Mouse (Mus musculus) forebrain, embryonic 13.5 days (tissue): ENCODE data around the gene Ccdc152. TPM values are rescaled to one million over a fixed set of nuclear protein-coding genes. Genes with fewer than 3 reads are reported as not detected.

ENCODE experiments used
- ATAC-seq: fragments of 200-750 bp; cut with Nextera tagmentation; 2 replicates; pipeline ENCODE4 v1.8.0; 2017
- H3K27ac ChIP-seq: fragments of 300-500 bp; sonication (generic); 2 replicates; pipeline ENCODE4 v1.5.1; 2015; ENCODE audit warnings: inconsistent platforms, mild to moderate bottlenecking, moderate library complexity
- H3K27me3 ChIP-seq: fragments of 300-500 bp; sonication (generic); 2 replicates; pipeline ENCODE4 v1.6.1; 2015; ENCODE audit warnings: mild to moderate bottlenecking, inconsistent platforms
- H3K36me3 ChIP-seq: fragments of 300-500 bp; sonication (generic); 2 replicates; pipeline ENCODE4 v1.6.1; 2015; ENCODE audit warnings: mild to moderate bottlenecking, inconsistent platforms; ENCODE audit not compliant: poor library complexity, severe bottlenecking
- H3K4me1 ChIP-seq: fragments of 300-500 bp; sonication (generic); 2 replicates; pipeline ENCODE4 v1.6.1; 2015; ENCODE audit warnings: inconsistent platforms
- H3K4me2 ChIP-seq: fragments of 300-500 bp; sonication (generic); 2 replicates; pipeline ENCODE4 v1.6.1; 2015; ENCODE audit warnings: inconsistent platforms, mild to moderate bottlenecking, moderate library complexity
- H3K4me3 ChIP-seq: fragments of 300-500 bp; sonication (generic); 2 replicates; pipeline ENCODE4 v1.5.1; 2015; ENCODE audit warnings: mild to moderate bottlenecking, inconsistent platforms
- H3K9ac ChIP-seq: fragments of 300-500 bp; sonication (generic); 2 replicates; pipeline ENCODE4 v1.6.1; 2015; ENCODE audit warnings: mild to moderate bottlenecking, inconsistent platforms
- H3K9me3 ChIP-seq: fragments of 300-500 bp; sonication (generic); replicated peaks from 2 replicates; pipeline ENCODE4 v1.6.1; 2016; ENCODE audit warnings: inconsistent platforms
- WGBS: fragments of 180-500 bp; shearing (Covaris S2); methylation state at CpG from one replicate; pipeline ENCODE4 v1.1.7; 2015; 5-methylcytosine and 5-hydroxymethylcytosine counted together
- polyA plus RNA-seq: library from polyadenylated mRNA; unstranded; fragments of >200 nt; fragmentation: Nextera tagmentation; extraction: Ambion mirVana; gene quantifications from 2 replicates; pipeline ENCODE4 v1.2.1, GENCODE M21; 2015

The Ccdc152 gene
- not detected in 2 replicates for polyA plus RNA-seq

GRCm38 (mm10) chr15:3303426-3303825 is at the start of gene Ccdc152:
Gene Ccdc152, minus strand, starts transcription at chr15:3303526.
- no peaks in the 10 kb centered on the region for H3K36me3 ChIP-seq
- H3K9ac ChIP-seq, result no peak within 1 kb of the TSS
- H3K4me1 ChIP-seq, result no peaks in the 10 kb centered on the region
- H3K9me3 ChIP-seq, result no peaks in the 10 kb centered on the region
- H3K4me3 ChIP-seq, result no peak within 1 kb of the TSS
- no peak for ATAC-seq
- H3K27ac ChIP-seq, result no peak within 1 kb of the TSS
- 93% methylated on average over 12 of the region's 12 CpGs for WGBS
- no peak within 1 kb of the TSS for H3K4me2 ChIP-seq
- no peaks in the 10 kb centered on the region for H3K27me3 ChIP-seq

GRCm38 (mm10) chr15:3349306-3350064 is 46.2 kb upstream of the Ccdc152 start:
- WGBS, result 41% methylated on average over 6 of the region's 6 CpGs
- no peaks in the 10 kb centered on the region for H3K9me3 ChIP-seq

GRCm38 (mm10) chr15:3346682-3347081 is 43.4 kb upstream of the Ccdc152 start:
- H3K27ac ChIP-seq, result no peak overlapping the region
- no peaks in the 10 kb centered on the region for H3K9me3 ChIP-seq
- no peak overlapping the region for H3K9ac ChIP-seq
- 85% methylated on average over 3 of the region's 3 CpGs for WGBS
- H3K4me1 ChIP-seq, result no peaks in the 10 kb centered on the region
- H3K4me2 ChIP-seq, result no peak overlapping the region
- ATAC-seq, result no peak
- no peak overlapping the region for H3K4me3 ChIP-seq
- H3K27me3 ChIP-seq, result no peaks in the 10 kb centered on the region
- no peaks in the 10 kb centered on the region for H3K36me3 ChIP-seq

More at GRCm38 (mm10) chr15:3349306-3350064, 46.2 kb upstream of the Ccdc152 start:
- no peaks in the 10 kb centered on the region for H3K4me1 ChIP-seq
- H3K9ac ChIP-seq, result no peak overlapping the region
- no peaks in the 10 kb centered on the region for H3K36me3 ChIP-seq
- H3K4me2 ChIP-seq, result no peak overlapping the region
- no peaks in the 10 kb centered on the region for H3K27me3 ChIP-seq
- no peak for ATAC-seq
- H3K27ac ChIP-seq, result no peak overlapping the region
- H3K4me3 ChIP-seq, result no peak overlapping the region

- Histone ChIP-seq H3K4me1 (no peaks in the 10 kb centered on the region), H3K9me3 (no peaks in the 10 kb centered on the region), H3K36me3 (no peaks in the 10 kb centered on the region), H3K27ac (no peak overlapping the region), H3K9ac (no peak overlapping the region), H3K4me2 (no peak overlapping the region), H3K4me3 (no peak overlapping the region), H3K27me3 (no peaks in the 10 kb centered on the region)
- no peak for ATAC-seq
- WGBS, result 81% methylated on average over 4 of the region's 4 CpGs
Measured at GRCm38 (mm10) chr15:3344555-3344954, 41.2 kb upstream of the Ccdc152 start.

- no peaks in the 10 kb centered on the region for H3K36me3 ChIP-seq
- H3K4me2 ChIP-seq, result no peak overlapping the region
- H3K4me1 ChIP-seq, result no peaks in the 10 kb centered on the region
- no peaks in the 10 kb centered on the region for H3K27me3 ChIP-seq
- H3K9ac ChIP-seq, result no peak overlapping the region
- no peak for ATAC-seq
- no peak overlapping the region for H3K27ac ChIP-seq
- peaks cover 4% of the 10 kb centered on the region; the same call in 1 of the 2 replicates for H3K9me3 ChIP-seq
- no peak overlapping the region for H3K4me3 ChIP-seq
- WGBS, result 89% methylated on average over 4 of the region's 4 CpGs
Measured at GRCm38 (mm10) chr15:3341806-3342582, 38.7 kb upstream of the Ccdc152 start.

- Histone ChIP-seq H3K4me2 (no peak overlapping the region), H3K9ac (no peak overlapping the region), H3K36me3 (no peaks in the 10 kb centered on the region), H3K9me3 (peaks cover 5% of the 10 kb centered on the region; the same call in 1 of the 2 replicates), H3K4me1 (no peaks in the 10 kb centered on the region), H3K27ac (no peak overlapping the region), H3K4me3 (no peak overlapping the region), H3K27me3 (no peaks in the 10 kb centered on the region)
- no peak for ATAC-seq
- 87% methylated on average over 3 of the region's 3 CpGs for WGBS
Measured at GRCm38 (mm10) chr15:3339847-3340246, 36.5 kb upstream of the Ccdc152 start.

GRCm38 (mm10) chr15:3332517-3332916 is 29.2 kb upstream of the Ccdc152 start:
- no peaks in the 10 kb centered on the region for H3K4me1 ChIP-seq
- H3K9ac ChIP-seq, result no peak overlapping the region
- H3K36me3 ChIP-seq, result no peaks in the 10 kb centered on the region
- H3K9me3 ChIP-seq, result peaks cover 5% of the 10 kb centered on the region; the same call in 1 of the 2 replicates
- H3K4me2 ChIP-seq, result no peak overlapping the region
- no peak overlapping the region for H3K27ac ChIP-seq
- ATAC-seq, result no peak
- H3K27me3 ChIP-seq, result no peaks in the 10 kb centered on the region
- 92% methylated on average over 4 of the region's 4 CpGs for WGBS
- H3K4me3 ChIP-seq, result no peak overlapping the region

GRCm38 (mm10) chr15:3331813-3332212 is 28.5 kb upstream of the Ccdc152 start:
- Histone ChIP-seq H3K4me2 (no peak overlapping the region), H3K4me1 (no peaks in the 10 kb centered on the region), H3K4me3 (no peak overlapping the region), H3K27me3 (no peaks in the 10 kb centered on the region), H3K9me3 (no peaks in the 10 kb centered on the region), H3K27ac (no peak overlapping the region), H3K9ac (no peak overlapping the region), H3K36me3 (no peaks in the 10 kb centered on the region)
- 67% methylated on average over 2 of the region's 2 CpGs for WGBS
- ATAC-seq, result no peak

- Histone ChIP-seq H3K9ac (no peak overlapping the region), H3K4me2 (no peak overlapping the region), H3K36me3 (no peaks in the 10 kb centered on the region), H3K27me3 (no peaks in the 10 kb centered on the region), H3K4me1 (no peaks in the 10 kb centered on the region), H3K27ac (no peak overlapping the region), H3K9me3 (no peaks in the 10 kb centered on the region), H3K4me3 (no peak overlapping the region)
- WGBS, result 57% methylated on average over 1 of the region's 1 CpGs
- no peak for ATAC-seq
Measured at GRCm38 (mm10) chr15:3330291-3330690, 27.0 kb upstream of the Ccdc152 start.

- Histone ChIP-seq H3K4me1 (no peaks in the 10 kb centered on the region), H3K9ac (no peak overlapping the region), H3K9me3 (no peaks in the 10 kb centered on the region), H3K27me3 (no peaks in the 10 kb centered on the region), H3K4me2 (no peak overlapping the region), H3K27ac (no peak overlapping the region), H3K36me3 (no peaks in the 10 kb centered on the region), H3K4me3 (no peak overlapping the region)
- ATAC-seq, result no peak
Measured at GRCm38 (mm10) chr15:3323041-3323440, 19.7 kb upstream of the Ccdc152 start.

- Histone ChIP-seq H3K9ac (no peak overlapping the region), H3K27me3 (no peaks in the 10 kb centered on the region), H3K27ac (no peak overlapping the region), H3K9me3 (no peaks in the 10 kb centered on the region), H3K4me3 (no peak overlapping the region), H3K36me3 (no peaks in the 10 kb centered on the region), H3K4me1 (no peaks in the 10 kb centered on the region), H3K4me2 (no peak overlapping the region)
- no peak for ATAC-seq
- WGBS, result 85% methylated on average over 9 of the region's 9 CpGs
Measured at GRCm38 (mm10) chr15:3319929-3320328, 16.6 kb upstream of the Ccdc152 start.

GRCm38 (mm10) chr15:3316617-3317016 is 13.3 kb upstream of the Ccdc152 start:
- ATAC-seq, result no peak

More at GRCm38 (mm10) chr15:3316617-3317016, 13.3 kb upstream of the Ccdc152 start:
- Histone ChIP-seq H3K4me1 (no peaks in the 10 kb centered on the region), H3K9ac (no peak overlapping the region), H3K9me3 (no peaks in the 10 kb centered on the region), H3K4me2 (no peak overlapping the region), H3K4me3 (no peak overlapping the region), H3K27me3 (no peaks in the 10 kb centered on the region), H3K36me3 (no peaks in the 10 kb centered on the region), H3K27ac (no peak overlapping the region)
- WGBS, result 78% methylated on average over 2 of the region's 2 CpGs
